In the genomic region with DNA sequence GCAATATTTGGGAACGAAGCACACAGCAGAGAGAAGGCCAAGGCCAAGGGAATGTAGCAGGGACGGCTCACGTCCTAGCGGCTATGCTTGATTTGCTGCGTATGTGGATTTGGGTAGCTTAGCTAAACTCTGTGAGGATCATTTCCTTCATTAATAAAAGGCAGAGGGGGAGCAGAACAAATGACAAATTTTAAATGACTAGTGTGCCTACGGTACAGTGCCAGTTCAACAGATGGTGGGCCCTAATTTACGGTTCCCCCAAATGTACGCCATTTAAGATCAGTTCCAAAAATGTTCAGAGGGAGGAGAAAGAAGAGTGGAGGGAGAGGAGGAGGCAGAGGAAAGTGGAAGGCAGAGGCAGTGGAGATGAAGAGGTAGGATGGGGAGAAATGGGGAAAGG, we compare ENCODE assay signal across 11 mouse cellular contexts.
"Had no signal": no experiment of that assay in that cellular context is flagged by ENCODE, and none has a peak within 500 bp of the region (broad histone marks: within the 10 kb centered on the region; RNA-seq: fewer than 3 reads in every experiment).

No protein-coding gene starts in this region.

- H3K4me3 ChIP-seq: left cerebral cortex, adult 2 months; liver, embryonic 13.5 days had no signal

- H3K27ac ChIP-seq: left cerebral cortex, adult 2 months; liver, embryonic 13.5 days had no signal

- DNase-seq: kidney, adult 18-20 months; kidney, adult 9 months; kidney, postnatal 25 days; liver, embryonic 13.5 days; lung, adult 2 months; lung, postnatal 14 days; lung, postnatal 4 days; midbrain, embryonic 14.5 days; thymus, adult 2 months; thymus, postnatal 25 days had no signal
